Mouse (Mus musculus) lung, postnatal 4 days (tissue): ENCODE data around the gene Gm11549.
A peak's percentile ranks its signal among the peaks of the same experiment; 100 is the strongest.

ENCODE experiments used
- DNase-seq, 2 experiments: peaks; one replicate each; pipeline ENCODE4 v3.0.0; 2021

Gene Gm11549

GRCm38 (mm10) chr3:36521073-36522060 lies at the start of gene Gm11549:
Gene Gm11549, minus strand, starts transcription at chr3:36521813.
- no peak for DNase-seq

- DNase-seq = no peak
Measured at GRCm38 (mm10) chr3:36569836-36570235, 48.2 kb upstream of the Gm11549 start.

GRCm38 (mm10) chr3:36563666-36564065 lies 42.1 kb upstream of the Gm11549 start:
- DNase-seq = no peak

GRCm38 (mm10) chr3:36559606-36560005 lies 38.0 kb upstream of the Gm11549 start:
- no peak for DNase-seq

GRCm38 (mm10) chr3:36557601-36558000 lies 36.0 kb upstream of the Gm11549 start:
- DNase-seq = no peak

GRCm38 (mm10) chr3:36552406-36553047 lies 30.9 kb upstream of the Gm11549 start, which contains the start of gene Exosc9:
Gene Exosc9, plus strand, starts transcription at chr3:36552606.
- peak; percentile 94 to 96 for DNase-seq

GRCm38 (mm10) chr3:36551851-36552384 lies 30.3 kb upstream of the Gm11549 start:
- no peak for DNase-seq

GRCm38 (mm10) chr3:36551343-36551742 lies 29.7 kb upstream of the Gm11549 start:
- peak; percentile 43 to 84 for DNase-seq

GRCm38 (mm10) chr3:36544961-36545360 lies 23.3 kb upstream of the Gm11549 start:
- DNase-seq = no peak

- DNase-seq = no peak
Measured at GRCm38 (mm10) chr3:36541399-36541798, 19.8 kb upstream of the Gm11549 start.

- no peak for DNase-seq
Measured at GRCm38 (mm10) chr3:36540756-36541155, 19.1 kb upstream of the Gm11549 start.

- DNase-seq = no peak
Measured at GRCm38 (mm10) chr3:36537701-36538470, 16.3 kb upstream of the Gm11549 start.

GRCm38 (mm10) chr3:36536041-36536440 lies 14.4 kb upstream of the Gm11549 start:
- DNase-seq = no peak

GRCm38 (mm10) chr3:36533201-36533672 lies 11.6 kb upstream of the Gm11549 start:
- DNase-seq = no peak

- no peak for DNase-seq
Measured at GRCm38 (mm10) chr3:36532738-36533137, 11.1 kb upstream of the Gm11549 start.

GRCm38 (mm10) chr3:36531979-36532542 lies 10.4 kb upstream of the Gm11549 start:
- DNase-seq = no peak

GRCm38 (mm10) chr3:36531242-36531641 lies 9.6 kb upstream of the Gm11549 start:
- no peak for DNase-seq

GRCm38 (mm10) chr3:36530781-36531180 lies 9.2 kb upstream of the Gm11549 start:
- DNase-seq = no peak

- peak; percentile 58 to 85 for DNase-seq
Measured at GRCm38 (mm10) chr3:36530345-36530744, 8.7 kb upstream of the Gm11549 start.

GRCm38 (mm10) chr3:36524466-36524865 lies 2.9 kb upstream of the Gm11549 start:
- DNase-seq = no peak

- DNase-seq = no peak
Measured at GRCm38 (mm10) chr3:36522137-36522536, 524 bp upstream of the Gm11549 start.

- DNase-seq = no peak
Measured at GRCm38 (mm10) chr3:36516196-36516595, 5.4 kb downstream of the Gm11549 start.
